Mouse (Mus musculus) CH12.LX (cell line): ENCODE data around the gene Agap3. TPM values are rescaled to one million over a fixed set of nuclear protein-coding genes. Genes with fewer than 3 reads are reported as not detected.
A peak's percentile ranks its signal among the peaks of the same experiment; 100 is the strongest.

Source experiments
- DNase-seq: peaks from one replicate; pipeline ENCODE4 v3.0.0-alpha.2; 2013; ENCODE audit errors: extremely low read depth
- H3K27ac ChIP-seq: 2 replicates; pipeline ENCODE4 v1.5.1; 2012; ENCODE audit warnings: low read depth, mild to moderate bottlenecking, control low read depth, moderate library complexity; ENCODE audit not compliant: insufficient read depth
- H3K27me3 ChIP-seq: replicated peaks from 2 replicates; pipeline ENCODE3; 2012; ENCODE audit warnings: inconsistent platforms
- H3K36me3 ChIP-seq, 2 experiments: replicated peaks in 1 of 2; 2 replicates each; pipeline versions ENCODE3 to v1.6.1; 2012; ENCODE audit warnings: inconsistent platforms in 1 of 2, low read length in 1 of 2, mild to moderate bottlenecking in 1 of 2, mixed read lengths in 1 of 2, moderate library complexity in 1 of 2; ENCODE audit not compliant: control insufficient read depth in 1 of 2, insufficient read depth in 1 of 2
- H3K4me1 ChIP-seq, 2 experiments: 2 replicates each; pipeline ENCODE4 v1.6.1; 2012; ENCODE audit warnings: inconsistent platforms in 1 of 2, moderate library complexity in 1 of 2; ENCODE audit not compliant: insufficient read depth in 2 of 2, control insufficient read depth in 1 of 2
- H3K4me2 ChIP-seq: 2 replicates; pipeline ENCODE4 v1.6.1; 2012; ENCODE audit warnings: low read depth, mild to moderate bottlenecking, control low read depth; ENCODE audit not compliant: poor library complexity, insufficient read depth, severe bottlenecking
- H3K4me3 ChIP-seq, 3 experiments: fragments of 150-350 bp in 1 of 3; sonication (generic) in 1 of 3; replicated peaks in 1 of 3; 2 replicates each; pipeline versions ENCODE3 to v1.5.1; 2011 to 2012; ENCODE audit warnings: low read depth in 2 of 3, low read length in 2 of 3, mild to moderate bottlenecking in 2 of 3, moderate library complexity in 2 of 3, control low read depth in 1 of 3, improper control_type of control experiment in 1 of 3, inconsistent platforms in 1 of 3, mixed read lengths in 1 of 3; ENCODE audit not compliant: poor library complexity in 1 of 3
- H3K79me2 ChIP-seq: replicated peaks from 2 replicates; pipeline ENCODE4 v1.6.1; 2012; ENCODE audit warnings: mild to moderate bottlenecking, moderate library complexity; ENCODE audit not compliant: control insufficient read depth, poor library complexity, insufficient read depth, severe bottlenecking; ENCODE audit errors: extremely low read depth
- H3K9ac ChIP-seq: 2 replicates; pipeline ENCODE4 v1.6.1; 2012; ENCODE audit warnings: low read depth, mild to moderate bottlenecking, control low read depth, moderate library complexity; ENCODE audit not compliant: insufficient read depth
- H3K9me3 ChIP-seq: replicated peaks from 2 replicates; pipeline ENCODE3; 2012; ENCODE audit warnings: low read length, inconsistent platforms, mixed read lengths
- CHD1 ChIP-seq: IDR thresholded peaks from 2 replicates; pipeline ENCODE4 v1.6.1; 2012; ENCODE audit warnings: low read depth, low read length, improper control_type of control experiment, inconsistent platforms
- CTCF ChIP-seq, 2 experiments: IDR thresholded peaks in 1 of 2; conservative IDR thresholded peaks in 1 of 2; 2 replicates each; pipeline ENCODE4 v1.5.1; 2011 to 2012; ENCODE audit warnings: low read depth in 2 of 2, low read length in 2 of 2, improper control_type of control experiment in 1 of 2, inconsistent platforms in 1 of 2, mild to moderate bottlenecking in 1 of 2, moderate library complexity in 1 of 2
- E2F4 ChIP-seq: IDR thresholded peaks from 2 replicates; pipeline ENCODE4 v1.6.1; 2011; ENCODE audit warnings: low read depth, low read length, improper control_type of control experiment; ENCODE audit not compliant: insufficient replicate concordance
- ELF1 ChIP-seq: IDR thresholded peaks from 2 replicates; pipeline ENCODE4 v1.6.1; 2014; ENCODE audit warnings: low read depth, mild to moderate bottlenecking, inconsistent platforms, low read length, improper control_type of control experiment
- EP300 ChIP-seq: IDR thresholded peaks from 2 replicates; pipeline ENCODE4 v1.6.1; 2011; ENCODE audit warnings: low read length, improper control_type of control experiment
- ETS1 ChIP-seq: conservative IDR thresholded peaks from 2 replicates; pipeline ENCODE4 v1.6.1; 2012; ENCODE audit warnings: low read depth, mild to moderate bottlenecking, inconsistent platforms, low read length, improper control_type of control experiment, moderate library complexity
- JUN ChIP-seq: IDR thresholded peaks from 2 replicates; pipeline ENCODE4 v1.6.1; 2011; ENCODE audit warnings: low read depth, mild to moderate bottlenecking, low read length, improper control_type of control experiment, moderate library complexity; ENCODE audit not compliant: insufficient read depth
- NRF1 ChIP-seq: IDR thresholded peaks from 2 replicates; pipeline ENCODE4 v1.6.1; 2014; ENCODE audit warnings: low read depth, mild to moderate bottlenecking, inconsistent platforms, low read length, improper control_type of control experiment, moderate library complexity
- POLR2A ChIP-seq: IDR thresholded peaks from 2 replicates; pipeline ENCODE4 v1.6.1; 2011; ENCODE audit warnings: low read depth, mild to moderate bottlenecking, improper control_type of control experiment, low read length
- RAD21 ChIP-seq: IDR thresholded peaks from 2 replicates; pipeline ENCODE4 v1.6.1; 2011; ENCODE audit warnings: low read depth, mild to moderate bottlenecking, low read length, improper control_type of control experiment, moderate library complexity
- SIN3A ChIP-seq: IDR thresholded peaks from 2 replicates; pipeline ENCODE4 v1.6.1; 2012; ENCODE audit warnings: low read length, improper control_type of control experiment, inconsistent platforms
- SMC3 ChIP-seq: IDR thresholded peaks from 2 replicates; pipeline ENCODE4 v1.6.1; 2011; ENCODE audit warnings: low read depth, low read length, improper control_type of control experiment
- TBP ChIP-seq: conservative IDR thresholded peaks from 2 replicates; pipeline ENCODE4 v1.6.1; 2011; ENCODE audit warnings: low read depth, low read length, improper control_type of control experiment
- USF2 ChIP-seq: conservative IDR thresholded peaks from 2 replicates; pipeline ENCODE4 v1.6.1; 2011; ENCODE audit warnings: low read depth, low read length, improper control_type of control experiment
- ZMIZ1 ChIP-seq: IDR thresholded peaks from 2 replicates; pipeline ENCODE4 v1.6.1; 2012; ENCODE audit warnings: low read depth, mild to moderate bottlenecking, inconsistent platforms, low read length, improper control_type of control experiment
- dilution Hi-C: fragments of 300-500 bp; cut with MboI; formaldehyde crosslinking; loops from 2 replicates; pipeline ENCODE4 v1.14.3; 2020; ENCODE audit warnings: low sequenced_read_pairs; ENCODE audit not compliant: extremely low pct_unique_long_range_greater_than_20kb, extremely low pct_ligation_motif_present
- in situ Hi-C: fragments of 300-500 bp; cut with MboI; formaldehyde crosslinking; loops from 3 replicates; pipeline ENCODE4 v1.14.3; 2019; ENCODE audit warnings: low sequenced_read_pairs, low pct_ligation_motif_present, low pct_unique_long_range_greater_than_20kb, mixed read lengths
- polyA plus RNA-seq: library from polyadenylated mRNA; unstranded; fragments of >175 nt; gene quantifications from 2 replicates; pipeline ENCODE4 v1.2.1, GENCODE M21; 2012; ENCODE audit warnings: low read depth; ENCODE audit not compliant: insufficient read length
- total RNA-seq, 2 experiments: library from RNA; depleted of rRNA; stranded (reverse); fragments of 300-350 nt in 1 of 2; fragments of >200 nt in 1 of 2; gene quantifications; 2 replicates each; pipeline ENCODE4 v1.2.3; 2012 to 2014

The Agap3 gene
- total and polyA plus RNA-seq, 3 experiments = 15.4 to 43.5 (median 38.0) TPM

DNA sequence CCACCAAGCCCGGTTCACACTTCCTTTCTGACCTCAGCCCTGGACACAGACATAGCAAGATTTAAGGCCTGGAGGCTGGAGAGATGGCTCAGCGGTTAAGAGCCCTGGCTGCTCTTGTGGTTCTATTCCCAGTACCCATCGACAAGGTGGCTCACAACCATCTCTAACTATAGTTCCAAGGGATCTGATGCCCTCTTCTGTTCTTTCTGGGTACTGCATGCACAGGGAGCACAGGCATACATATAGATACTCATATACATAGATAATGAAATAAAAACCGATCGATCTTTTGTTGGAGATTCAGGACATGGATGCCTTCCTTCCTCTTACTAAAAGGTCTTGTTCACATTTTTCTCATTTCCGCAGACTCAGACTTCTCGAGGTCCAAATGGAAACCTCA lies 56.4 kb downstream of the Agap3 start:
- Histone ChIP-seq H3K9me3 (no peaks in the 10 kb centered on the region), H3K27ac (no peak overlapping the region), H3K27me3 (no peaks in the 10 kb centered on the region), H3K4me2 (no peak overlapping the region), H3K36me3 (peaks cover 0 to 6% of the 10 kb centered on the region in 2 experiments), H3K4me1 (peaks cover 0 to 20% of the 10 kb centered on the region in 2 experiments; a peak in 2 of 4 replicates), H3K79me2 (no peaks in the 10 kb centered on the region), H3K4me3 (no peak overlapping the region), H3K9ac (no peak overlapping the region)
- DNase-seq = no peak
- no peak for TF ChIP-seq ELF1
- no peak for TF ChIP-seq E2F4
- no peak for TF ChIP-seq JUN
- no peak for TF ChIP-seq TBP
- dilution Hi-C loops = no loop called here
- in situ Hi-C loops = no loop called here

DNA sequence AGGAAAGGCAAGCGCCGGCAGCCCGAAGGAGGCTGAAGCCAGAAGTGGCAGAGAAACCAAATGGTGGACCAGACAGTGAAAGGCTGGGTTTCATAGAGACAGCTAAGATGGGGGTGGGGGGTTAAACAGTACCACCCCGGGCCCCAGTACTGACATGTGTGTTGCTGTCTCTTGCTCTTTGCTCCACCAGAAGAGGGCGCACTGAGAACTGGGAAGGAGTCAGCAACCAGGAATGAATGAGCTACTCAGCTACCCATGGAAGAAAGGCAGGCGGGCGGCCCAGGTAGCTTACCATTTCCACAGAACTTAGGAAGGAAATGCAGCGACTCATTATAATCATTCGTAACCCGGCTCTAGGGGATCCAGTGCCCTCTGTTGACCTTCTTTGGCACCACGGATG lies 58.7 kb downstream of the Agap3 start:
- H3K9me3 ChIP-seq = no peaks in the 10 kb centered on the region
- no peak overlapping the region for H3K4me3 ChIP-seq
- peaks cover 0 to 2% of the 10 kb centered on the region in 2 experiments for H3K36me3 ChIP-seq
- H3K27ac ChIP-seq = no peak overlapping the region
- peak; percentile 33 for DNase-seq
- no peak overlapping the region for H3K9ac ChIP-seq
- H3K27me3 ChIP-seq = no peaks in the 10 kb centered on the region
- no peak overlapping the region for H3K4me2 ChIP-seq
- TF ChIP-seq CTCF (conservative IDR thresholded peaks at IDR 0.05 in 1 of 2, IDR thresholded peaks at IDR 0.05 in 1 of 2; ENCODE audit: low read depth in 2 of 2, low read length in 2 of 2) = peak; percentile 25 to 71; a peak in 3 of 4 replicates
- TF ChIP-seq NRF1 = no peak
- TF ChIP-seq SMC3 = peak; percentile 48
- TF ChIP-seq USF2 = no peak
- TF ChIP-seq ELF1 = no peak
- TF ChIP-seq RAD21 = peak; percentile 41
- no peak for TF ChIP-seq ZMIZ1
- TF ChIP-seq SIN3A = no peak
- TF ChIP-seq ETS1 = no peak
- peaks cover 0 to 9% of the 10 kb centered on the region in 2 experiments; a peak in 2 of 4 replicates for H3K4me1 ChIP-seq
- dilution Hi-C loops (no loop called here), in situ Hi-C loops (no loop called here)
- H3K79me2 ChIP-seq = no peaks in the 10 kb centered on the region

DNA sequence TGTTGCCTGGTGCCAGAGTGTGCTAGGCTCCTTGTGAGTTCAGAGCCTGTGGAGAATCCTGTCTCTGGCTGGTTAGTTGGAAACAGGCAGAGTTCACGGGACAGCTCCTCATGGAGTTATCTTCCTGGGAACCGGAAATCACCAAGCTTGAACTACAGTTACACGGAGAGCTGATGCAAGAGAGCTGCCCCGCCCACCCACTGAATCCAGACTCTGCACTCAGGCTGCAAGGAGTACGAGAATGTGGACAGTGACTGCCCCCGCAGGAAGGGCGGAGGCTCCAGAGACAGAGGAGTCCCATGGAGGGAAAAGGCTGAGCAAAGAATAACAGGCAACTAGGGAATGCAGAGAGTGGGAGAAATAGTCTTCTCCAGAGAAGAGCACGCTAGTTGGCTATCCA lies 60.3 kb downstream of the Agap3 start:
- peaks cover 0 to 2% of the 10 kb centered on the region in 2 experiments for H3K36me3 ChIP-seq
- TF ChIP-seq CHD1 (no peak), NRF1 (no peak), POLR2A (no peak), EP300 (no peak)
- in situ Hi-C loops (no loop called here), dilution Hi-C loops (no loop called here)
- H3K9me3 ChIP-seq = no peaks in the 10 kb centered on the region
- H3K4me1 ChIP-seq = no peaks in the 10 kb centered on the region
- DNase-seq = no peak
- H3K27ac ChIP-seq = no peak overlapping the region
- H3K79me2 ChIP-seq = no peaks in the 10 kb centered on the region
- H3K4me3 ChIP-seq = no peak overlapping the region
- H3K27me3 ChIP-seq = peaks cover 7% of the 10 kb centered on the region
- H3K9ac ChIP-seq = no peak overlapping the region
- H3K4me2 ChIP-seq = no peak overlapping the region
